Mouse (Mus musculus) heart, embryonic 15.5 days (tissue): ENCODE results near the gene Casp3. TPM values are rescaled to one million over a fixed set of nuclear protein-coding genes. Genes with fewer than 3 reads are reported as not detected.
A peak's percentile ranks its signal among the peaks of the same experiment; 100 is the strongest.

Experiments
- ATAC-seq: fragments of 200-750 bp; cut with Nextera tagmentation; replicated peaks from 2 replicates; pipeline ENCODE4 v1.8.0; 2017; ENCODE audit warnings: low read depth, moderate TSS enrichment; ENCODE audit not compliant: insufficient number of reproducible peaks, insufficient read depth, low FRiP score
- H3K27ac ChIP-seq: fragments of 300-500 bp; sonication (generic); 2 replicates; pipeline ENCODE4 v1.5.1; 2015; ENCODE audit warnings: mild to moderate bottlenecking, inconsistent platforms
- H3K27me3 ChIP-seq: fragments of 300-500 bp; sonication (generic); 2 replicates; pipeline ENCODE4 v1.6.1; 2015; ENCODE audit warnings: inconsistent platforms
- H3K36me3 ChIP-seq: fragments of 300-500 bp; sonication (generic); 2 replicates; pipeline ENCODE4 v1.6.1; 2015; ENCODE audit warnings: mild to moderate bottlenecking, inconsistent platforms
- H3K4me1 ChIP-seq: fragments of 300-500 bp; sonication (generic); replicated peaks from 2 replicates; pipeline ENCODE4 v1.6.1; 2015; ENCODE audit warnings: inconsistent platforms
- H3K4me2 ChIP-seq: fragments of 300-500 bp; sonication (generic); 2 replicates; pipeline ENCODE4 v1.6.1; 2015; ENCODE audit warnings: inconsistent platforms, mild to moderate bottlenecking, moderate library complexity
- H3K4me3 ChIP-seq: fragments of 300-500 bp; sonication (generic); 2 replicates; pipeline ENCODE4 v1.5.1; 2015; ENCODE audit warnings: mild to moderate bottlenecking, inconsistent platforms
- H3K9ac ChIP-seq: fragments of 300-500 bp; sonication (generic); 2 replicates; pipeline ENCODE4 v1.6.1; 2015; ENCODE audit warnings: mild to moderate bottlenecking, inconsistent platforms
- H3K9me3 ChIP-seq: fragments of 300-500 bp; sonication (generic); replicated peaks from 2 replicates; pipeline ENCODE4 v1.6.1; 2016; ENCODE audit warnings: inconsistent platforms
- WGBS: fragments of 180-500 bp; shearing (Covaris S2); methylation state at CpG from one replicate; pipeline ENCODE4 v1.1.7; 2015; ENCODE audit warnings: mixed read lengths; 5-methylcytosine and 5-hydroxymethylcytosine counted together
- polyA plus RNA-seq: library from polyadenylated mRNA; unstranded; fragments of >200 nt; fragmentation: Nextera tagmentation; extraction: Ambion mirVana; gene quantifications from 2 replicates; pipeline ENCODE4 v1.2.1, GENCODE M21; 2015

The Casp3 gene
- polyA plus RNA-seq, 1 experiment from 2014 or later = 48.1 TPM

DNA sequence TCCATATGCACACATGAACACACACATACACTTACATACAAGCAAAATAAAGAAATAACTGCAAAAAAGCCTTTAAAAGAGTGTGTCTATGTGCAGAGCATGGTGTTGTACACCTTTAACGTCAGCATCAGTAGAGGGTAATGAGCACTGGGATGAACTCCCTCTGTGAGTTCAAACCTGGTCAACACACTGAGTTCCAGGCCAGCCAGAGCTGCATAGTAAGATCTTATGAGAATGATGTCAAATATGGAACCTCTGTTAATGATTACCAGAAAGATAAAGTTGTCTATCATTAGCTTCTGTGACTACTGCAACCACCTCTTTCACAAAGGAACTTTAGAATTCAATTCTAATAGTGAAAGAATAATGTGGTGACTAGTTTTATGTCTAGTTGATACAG, 10.2 kb upstream of the Casp3 start:
- H3K9ac ChIP-seq = no peak overlapping the region
- H3K27ac ChIP-seq = no peak overlapping the region
- WGBS = 89% methylated on average over 1 of the region's 1 CpGs

GRCm38 (mm10) chr8:46611557-46611956, 5.5 kb upstream of the Casp3 start:
- Histone ChIP-seq H3K36me3 (no peaks in the 10 kb centered on the region), H3K4me2 (no peak overlapping the region), H3K27me3 (no peaks in the 10 kb centered on the region), H3K4me1 (peaks cover 8% of the 10 kb centered on the region), H3K9ac (no peak overlapping the region), H3K9me3 (no peaks in the 10 kb centered on the region), H3K27ac (0 out of 2 replicates have a peak overlapping the region, but pooled peaks have one; percentile 1), H3K4me3 (no peak overlapping the region)
- ATAC-seq = no peak
- 70% methylated on average over 8 of the region's 8 CpGs for WGBS

More for the DNA sequence above, 10.2 kb upstream of the Casp3 start:
- Histone ChIP-seq H3K36me3 (peaks cover 4% of the 10 kb centered on the region), H3K4me2 (no peak overlapping the region), H3K9me3 (no peaks in the 10 kb centered on the region), H3K4me3 (no peak overlapping the region), H3K27me3 (no peaks in the 10 kb centered on the region), H3K4me1 (no peaks in the 10 kb centered on the region)
- no peak for ATAC-seq

DNA sequence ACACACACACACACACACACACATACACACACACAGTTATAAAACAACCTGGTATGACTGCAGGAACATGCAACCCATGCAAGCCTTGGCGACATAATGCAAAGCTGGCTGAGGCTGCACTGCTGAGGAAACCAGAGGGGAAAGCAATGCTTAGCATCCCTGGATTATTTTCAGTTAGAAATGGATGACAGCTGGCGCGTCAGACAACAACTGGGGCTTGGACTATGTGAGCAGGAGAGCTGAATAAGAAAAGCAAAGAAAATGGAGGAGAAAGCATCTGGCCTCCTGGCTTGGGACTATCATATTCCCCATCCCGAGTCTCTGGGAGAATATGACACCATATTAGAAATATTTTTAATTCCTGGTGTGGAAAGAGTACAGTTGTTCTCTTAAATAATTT, 4.2 kb upstream of the Casp3 start:
- no peaks in the 10 kb centered on the region for H3K27me3 ChIP-seq
- 75% methylated on average over 4 of the region's 4 CpGs for WGBS

GRCm38 (mm10) chr8:46613377-46613776, 3.7 kb upstream of the Casp3 start:
- Histone ChIP-seq H3K4me1 (peaks cover 12% of the 10 kb centered on the region), H3K9ac (no peak overlapping the region), H3K36me3 (no peaks in the 10 kb centered on the region), H3K4me2 (no peak overlapping the region), H3K27me3 (no peaks in the 10 kb centered on the region), H3K9me3 (no peaks in the 10 kb centered on the region), H3K4me3 (no peak overlapping the region), H3K27ac (peak overlapping the region; percentile 53)
- WGBS = 60% methylated on average over 4 of the region's 4 CpGs
- ATAC-seq = no peak

More for the DNA sequence above, 4.2 kb upstream of the Casp3 start:
- H3K4me3 ChIP-seq = no peak overlapping the region
- H3K4me1 ChIP-seq = peaks cover 8% of the 10 kb centered on the region
- H3K27ac ChIP-seq = peak overlapping the region; percentile 53
- no peak overlapping the region for H3K4me2 ChIP-seq
- no peak for ATAC-seq
- H3K9ac ChIP-seq = no peak overlapping the region
- H3K9me3 ChIP-seq = no peaks in the 10 kb centered on the region
- no peaks in the 10 kb centered on the region for H3K36me3 ChIP-seq

GRCm38 (mm10) chr8:46615936-46616335, 1.2 kb upstream of the Casp3 start:
- Histone ChIP-seq H3K27me3 (no peaks in the 10 kb centered on the region), H3K9ac (no peak overlapping the region), H3K27ac (no peak overlapping the region), H3K36me3 (no peaks in the 10 kb centered on the region), H3K4me2 (peak overlapping the region; percentile 78), H3K4me3 (peak overlapping the region; percentile 73; the same call in 1 of the 2 replicates), H3K4me1 (peaks cover 21% of the 10 kb centered on the region), H3K9me3 (no peaks in the 10 kb centered on the region)
- WGBS = 65% methylated on average over 8 of the region's 8 CpGs
- no peak for ATAC-seq

DNA sequence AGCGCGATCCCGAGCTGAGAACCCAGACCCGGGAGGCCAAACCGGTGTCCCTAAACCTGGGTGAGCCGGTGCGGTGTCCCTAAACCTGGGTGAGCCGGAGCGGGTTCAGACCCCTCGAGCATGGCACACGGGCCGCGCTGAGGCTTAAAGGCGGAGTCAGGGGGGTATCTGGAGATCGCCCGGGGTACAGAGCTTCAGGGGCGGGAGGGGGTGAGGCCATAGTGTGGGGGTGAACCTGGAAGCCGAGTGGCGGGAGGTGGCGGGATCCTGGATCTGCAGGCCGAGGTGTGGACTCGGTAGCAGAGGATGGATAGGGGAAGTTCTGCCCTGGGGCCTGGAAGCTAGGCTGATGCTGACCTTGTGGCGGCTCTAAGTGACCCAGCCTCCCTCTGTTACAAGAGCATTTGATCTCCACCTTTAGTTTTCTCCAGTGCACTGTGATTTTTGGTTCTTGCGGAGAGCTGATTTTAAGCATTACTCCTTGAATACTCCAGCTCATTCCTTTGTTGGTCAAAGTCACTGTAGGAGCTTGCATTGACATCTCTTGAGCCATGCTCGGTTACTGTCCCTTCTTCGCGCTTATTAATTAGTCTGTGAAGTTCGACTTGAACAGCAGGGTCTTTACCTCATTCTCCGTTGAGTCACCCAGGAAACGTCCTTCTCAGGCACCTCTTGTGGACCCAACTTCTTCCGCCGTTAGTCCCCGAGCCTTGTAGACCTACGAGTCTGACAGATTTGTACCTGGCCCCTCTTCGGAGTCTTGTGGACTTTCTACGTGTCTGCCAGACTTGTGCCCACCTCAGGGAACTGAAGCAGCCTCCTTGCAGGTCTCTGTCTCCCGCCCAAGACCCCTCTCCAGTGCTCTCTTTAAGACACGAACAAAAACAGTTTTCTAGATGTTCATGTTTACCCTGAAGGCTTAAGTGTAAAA, 864 bp downstream of the Casp3 start:
- Histone ChIP-seq H3K4me1 (peaks cover 21% of the 10 kb centered on the region), H3K27me3 (no peaks in the 10 kb centered on the region), H3K4me3 (peak overlapping the region; percentile 73), H3K4me2 (peak overlapping the region; percentile 78), H3K9ac (peak overlapping the region; percentile 72), H3K9me3 (no peaks in the 10 kb centered on the region), H3K36me3 (no peaks in the 10 kb centered on the region), H3K27ac (peak overlapping the region; percentile 91)
- ATAC-seq = peak; percentile 31
- WGBS = under 1% methylated on average over 38 of the region's 38 CpGs

DNA sequence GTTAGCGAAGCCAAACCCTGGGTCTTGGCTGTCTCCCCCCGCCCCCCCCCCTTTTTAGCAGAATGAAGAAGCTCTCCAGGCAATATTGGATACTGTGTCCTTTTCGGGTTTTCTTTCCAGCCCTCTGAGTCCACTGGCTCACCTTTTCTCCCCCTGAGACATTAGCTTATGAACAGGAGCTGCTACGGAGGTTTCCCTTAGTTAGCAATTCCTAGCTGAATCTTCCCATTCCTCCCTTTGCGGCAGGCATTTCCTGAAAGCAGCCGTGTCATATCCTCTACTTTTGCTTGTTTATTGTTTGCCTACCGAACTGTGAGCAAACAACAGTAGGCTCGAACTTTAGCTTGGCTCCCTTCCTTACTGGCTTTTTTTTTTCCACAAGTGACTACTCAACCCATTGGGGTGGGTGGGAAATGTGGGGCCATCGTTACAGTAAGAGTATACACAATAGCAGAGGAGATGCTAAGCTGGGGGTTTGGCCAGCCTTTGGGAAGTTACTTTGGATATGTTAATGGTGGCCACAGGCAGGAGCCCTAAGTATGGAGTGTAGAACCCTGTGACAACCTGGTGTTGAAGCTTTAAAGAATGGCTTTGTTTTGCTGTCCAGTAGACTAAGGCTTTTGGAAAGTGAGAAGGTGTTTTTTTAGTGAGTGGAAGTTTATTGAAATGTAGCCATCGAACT, 1.7 kb downstream of the Casp3 start:
- Histone ChIP-seq H3K27me3 (no peaks in the 10 kb centered on the region), H3K27ac (no peak overlapping the region), H3K9ac (peak overlapping the region; percentile 72), H3K4me3 (peak overlapping the region; percentile 73), H3K9me3 (no peaks in the 10 kb centered on the region), H3K4me1 (peaks cover 17% of the 10 kb centered on the region), H3K36me3 (no peaks in the 10 kb centered on the region), H3K4me2 (peak overlapping the region; percentile 78)
- 12% methylated on average over 10 of the region's 10 CpGs for WGBS
- ATAC-seq = no peak

- no peak overlapping the region for H3K27ac ChIP-seq
These were observed 5.6 kb downstream of the Casp3 start for GRCm38 (mm10) chr8:46622446-46623270.

GRCm38 (mm10) chr8:46625166-46625565, 8.1 kb downstream of the Casp3 start:
- no peak for ATAC-seq
- 57% methylated on average over 1 of the region's 1 CpGs for WGBS
- H3K9me3 ChIP-seq = no peaks in the 10 kb centered on the region
- no peaks in the 10 kb centered on the region for H3K27me3 ChIP-seq
- H3K36me3 ChIP-seq = no peaks in the 10 kb centered on the region
- no peak overlapping the region for H3K9ac ChIP-seq
- H3K4me2 ChIP-seq = no peak overlapping the region
- no peak overlapping the region for H3K27ac ChIP-seq
- peaks cover 12% of the 10 kb centered on the region; the same call in 1 of the 2 replicates for H3K4me1 ChIP-seq
- no peak overlapping the region for H3K4me3 ChIP-seq

More at GRCm38 (mm10) chr8:46622446-46623270, 5.6 kb downstream of the Casp3 start:
- H3K9me3 ChIP-seq = no peaks in the 10 kb centered on the region
- H3K4me2 ChIP-seq = no peak overlapping the region
- H3K4me3 ChIP-seq = no peak overlapping the region
- H3K9ac ChIP-seq = no peak overlapping the region
- ATAC-seq = no peak; the same call in 1 of the 2 replicates
- H3K4me1 ChIP-seq = peaks cover 25% of the 10 kb centered on the region
- H3K36me3 ChIP-seq = no peaks in the 10 kb centered on the region
- WGBS = 77% methylated on average over 9 of the region's 9 CpGs
- no peaks in the 10 kb centered on the region for H3K27me3 ChIP-seq

- 91% methylated on average over 5 of the region's 5 CpGs for WGBS
- no peak for ATAC-seq
- Histone ChIP-seq H3K4me2 (no peak overlapping the region), H3K9me3 (no peaks in the 10 kb centered on the region), H3K4me1 (peaks cover 12% of the 10 kb centered on the region; the same call in 1 of the 2 replicates), H3K36me3 (no peaks in the 10 kb centered on the region), H3K27me3 (no peaks in the 10 kb centered on the region), H3K4me3 (no peak overlapping the region), H3K9ac (no peak overlapping the region), H3K27ac (no peak overlapping the region)
These were observed 9.6 kb downstream of the Casp3 start for GRCm38 (mm10) chr8:46626642-46627041.

- H3K27ac ChIP-seq = no peak overlapping the region
- no peaks in the 10 kb centered on the region for H3K27me3 ChIP-seq
- no peak overlapping the region for H3K4me3 ChIP-seq
- WGBS = 74% methylated on average over 7 of the region's 7 CpGs
- no peak overlapping the region for H3K4me2 ChIP-seq
- H3K9ac ChIP-seq = no peak overlapping the region
- H3K4me1 ChIP-seq = peaks cover 12% of the 10 kb centered on the region; the same call in 1 of the 2 replicates
- H3K36me3 ChIP-seq = peaks cover 6% of the 10 kb centered on the region; the same call in 1 of the 2 replicates
- no peak for ATAC-seq
- H3K9me3 ChIP-seq = no peaks in the 10 kb centered on the region
These were observed 10.8 kb downstream of the Casp3 start for GRCm38 (mm10) chr8:46627881-46628280.
